Mouse (Mus musculus) embryo, embryonic 9.5 days (tissue): ENCODE data around the gene Pitx2.

Source experiments
- DNase-seq: peaks from one replicate; pipeline ENCODE4 v3.0.0-alpha.2; 2017; ENCODE audit errors: extremely low spot score

Gene Pitx2

DNA sequence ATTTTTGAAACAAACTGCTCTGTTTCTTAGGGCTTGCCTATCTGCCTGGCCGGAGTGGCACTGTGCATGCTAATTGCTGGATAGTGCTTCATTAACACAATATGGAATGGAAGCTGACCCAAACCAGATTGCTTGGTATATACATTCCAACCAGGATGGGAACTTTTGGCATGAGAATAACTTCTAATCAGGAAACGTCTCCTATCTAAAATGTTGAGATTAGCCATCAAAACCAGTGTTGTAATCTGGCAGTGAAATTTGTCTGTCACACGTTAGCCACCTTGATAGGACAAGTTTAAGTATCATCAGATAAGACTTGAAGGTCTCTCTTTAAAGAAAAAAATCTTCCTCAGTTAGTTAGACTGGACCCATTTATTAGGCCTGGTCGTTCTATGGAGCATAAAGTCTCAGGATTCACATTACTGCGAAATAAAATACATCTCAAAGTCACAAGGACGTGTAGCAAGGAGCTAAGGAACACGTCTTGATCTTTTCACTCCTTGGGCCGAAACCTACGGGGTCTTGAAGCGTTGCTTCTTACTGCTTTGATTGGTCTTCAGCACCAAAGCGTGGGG lies 2.1 kb downstream of the Pitx2 start:
- DNase-seq: peak; percentile 39

DNA sequence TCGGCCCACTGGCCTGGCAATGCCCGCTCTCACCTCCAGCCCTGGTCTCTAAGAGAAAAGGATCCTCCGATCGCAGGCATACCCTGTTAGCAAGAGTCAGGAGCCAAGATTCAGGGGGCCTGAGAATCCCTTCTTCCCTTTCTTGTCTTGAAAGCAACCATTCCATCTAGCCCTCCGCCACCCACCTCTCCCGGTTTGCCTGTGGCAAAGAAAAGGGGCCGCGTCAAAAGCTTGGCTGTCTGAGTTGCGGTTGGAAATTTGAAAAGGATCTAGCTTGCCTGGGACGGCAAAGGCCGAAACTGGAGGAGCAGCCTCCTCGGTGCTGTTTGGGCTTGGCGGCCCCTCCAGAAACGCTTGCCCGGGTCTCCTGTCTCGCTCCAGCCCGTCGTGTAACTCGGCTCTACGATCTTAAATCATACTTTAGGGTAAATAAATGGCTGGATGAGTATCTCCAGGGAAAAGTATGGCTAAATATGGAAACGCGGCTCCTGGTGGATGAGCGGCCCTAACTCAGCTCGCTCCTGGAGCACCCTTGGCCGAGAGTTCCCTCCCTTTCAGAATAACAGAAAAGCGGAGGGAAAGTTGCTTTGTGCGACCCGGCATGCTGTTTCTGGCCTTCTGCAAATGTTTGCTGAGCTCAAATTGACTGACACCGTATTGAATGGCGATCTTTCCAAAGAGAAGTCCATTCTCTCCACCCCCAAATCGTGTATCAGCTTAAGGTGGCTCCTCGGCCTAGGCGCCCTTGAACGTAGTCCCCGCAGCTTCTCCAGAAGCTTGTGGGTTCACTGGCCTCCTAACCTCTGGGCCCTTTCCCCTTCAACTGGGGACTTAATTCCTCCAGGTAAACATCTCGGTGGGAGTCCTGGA lies 3.4 kb downstream of the Pitx2 start:
- peak; percentile 61 for DNase-seq

DNA sequence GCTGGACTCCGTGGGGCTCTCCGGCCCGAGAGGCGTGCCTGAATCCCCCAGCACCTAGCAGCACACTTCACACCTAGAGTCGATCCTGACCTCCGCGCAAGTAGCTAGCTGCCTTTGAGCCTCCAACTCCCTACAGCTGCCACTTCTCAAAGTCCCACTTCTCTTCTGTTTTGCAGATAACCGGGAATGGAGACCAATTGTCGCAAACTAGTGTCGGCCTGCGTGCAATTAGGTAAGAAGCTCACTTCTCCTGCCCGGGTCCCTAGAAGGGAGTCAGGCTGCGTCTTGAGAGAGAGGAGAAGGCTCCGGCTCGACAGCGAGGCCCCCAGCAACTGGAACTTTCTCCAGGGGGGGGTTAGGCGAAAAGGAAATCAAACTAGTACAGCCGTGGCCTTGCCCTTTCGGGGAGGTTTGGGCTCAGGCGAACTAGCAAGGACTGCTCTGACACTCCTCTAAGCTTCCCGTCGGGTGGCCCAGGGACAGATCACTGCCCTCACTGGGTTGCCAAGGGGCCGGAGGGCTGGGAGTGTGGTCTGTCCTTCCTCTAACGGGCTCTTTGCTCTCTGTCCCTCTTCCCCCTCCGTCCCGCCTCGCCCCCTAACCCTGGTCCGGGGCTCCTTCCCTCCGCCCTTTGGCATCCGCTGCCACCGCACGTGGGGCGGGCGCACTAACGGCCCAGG lies 4.2 kb downstream of the Pitx2 start:
- no peak for DNase-seq

DNA sequence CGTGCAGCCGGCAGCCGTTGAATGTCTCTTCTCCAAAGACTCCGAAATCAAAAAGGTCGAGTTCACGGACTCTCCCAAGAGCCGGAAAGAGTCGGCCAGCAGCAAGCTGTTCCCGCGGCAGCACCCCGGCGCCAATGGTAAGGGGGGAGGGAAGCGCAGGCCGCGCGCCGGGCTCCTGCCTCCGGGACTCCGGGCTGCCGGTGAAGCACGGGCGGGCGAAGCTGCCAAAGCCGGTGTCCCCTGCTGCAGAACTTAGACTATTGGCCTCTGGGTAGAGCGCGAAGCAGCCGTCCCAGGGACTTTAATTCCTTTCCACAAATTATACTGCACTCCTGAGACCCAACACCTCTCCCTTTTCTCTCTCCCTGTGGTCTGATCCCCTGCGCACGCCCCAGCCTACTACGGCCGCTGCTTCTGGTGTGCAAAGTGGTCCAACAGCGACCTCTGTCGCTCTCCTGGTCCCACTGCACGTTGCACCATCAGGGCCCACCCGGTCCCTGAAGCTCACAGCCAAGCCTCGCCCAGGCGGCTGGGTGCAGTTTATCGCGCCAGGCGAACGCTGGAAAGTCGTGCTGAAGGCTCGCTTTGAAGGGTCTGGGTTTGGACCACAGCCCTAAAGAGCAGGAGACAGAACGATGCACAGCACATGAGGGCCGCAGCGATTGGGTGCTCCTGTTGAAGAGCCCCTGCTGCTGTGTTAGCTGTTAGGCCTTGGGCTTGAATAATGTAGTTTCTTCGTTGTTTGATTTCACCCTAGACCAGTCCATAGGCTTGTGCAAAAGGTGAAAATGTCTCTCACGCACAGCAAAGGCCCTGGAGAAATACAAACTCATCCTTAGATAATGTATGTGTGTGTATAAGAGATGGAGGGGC lies 5.0 kb downstream of the Pitx2 start:
- DNase-seq: peak; percentile 91

DNA sequence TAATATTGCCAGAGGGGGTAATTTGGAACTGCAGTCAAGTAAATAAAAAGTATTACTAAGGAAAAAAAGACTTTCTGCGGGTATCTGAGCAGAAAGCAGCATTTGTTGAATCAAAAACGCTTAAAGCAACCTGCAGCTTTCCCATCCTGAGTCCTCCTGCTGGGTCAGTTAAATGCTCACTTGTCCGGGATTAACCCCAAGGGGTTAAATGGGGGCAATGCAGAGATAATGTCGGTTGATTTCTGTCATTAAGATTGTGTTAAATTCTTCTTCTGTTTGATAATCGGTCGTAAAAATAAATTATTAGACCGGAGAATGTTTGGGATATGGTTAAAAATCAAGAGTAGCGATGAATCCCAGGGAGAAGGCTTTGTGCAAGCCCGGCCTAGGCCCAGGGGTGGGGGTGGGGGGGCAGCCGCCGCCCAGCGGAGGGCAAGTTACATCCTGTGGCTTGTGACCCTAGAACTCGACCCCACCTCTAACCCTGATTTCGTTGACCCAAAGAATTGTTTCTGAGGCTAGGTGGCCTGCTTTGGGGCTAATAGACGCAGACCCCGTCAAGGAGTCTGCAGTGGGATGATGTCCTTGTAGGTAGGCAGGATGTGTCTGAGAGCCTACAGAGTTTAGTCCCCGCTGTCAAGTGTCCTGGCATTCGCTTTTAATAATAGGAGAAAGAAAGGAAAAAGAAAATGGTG lies 6.0 kb downstream of the Pitx2 start:
- DNase-seq: peak; percentile 38

DNA sequence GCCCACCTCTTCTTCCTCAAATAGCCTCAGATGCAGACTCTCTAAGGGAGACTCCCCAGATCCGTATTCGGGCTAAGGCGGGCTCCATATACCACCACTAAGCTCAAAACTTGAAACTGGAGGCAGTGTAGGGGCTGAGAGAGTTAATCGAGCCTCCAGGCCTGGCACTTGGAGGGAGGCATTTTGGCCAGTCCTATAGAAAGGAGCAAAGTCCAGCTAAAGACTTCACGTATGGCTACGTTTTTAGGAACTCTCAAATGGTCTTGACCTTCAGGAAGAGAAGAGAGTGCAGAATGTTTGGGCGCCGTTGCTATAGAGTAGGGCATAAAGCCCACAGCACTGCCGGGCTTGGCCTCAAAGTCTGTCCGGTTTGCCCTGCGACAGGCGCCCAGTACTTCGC lies 7.1 kb downstream of the Pitx2 start:
- DNase-seq: peak; percentile 28

DNA sequence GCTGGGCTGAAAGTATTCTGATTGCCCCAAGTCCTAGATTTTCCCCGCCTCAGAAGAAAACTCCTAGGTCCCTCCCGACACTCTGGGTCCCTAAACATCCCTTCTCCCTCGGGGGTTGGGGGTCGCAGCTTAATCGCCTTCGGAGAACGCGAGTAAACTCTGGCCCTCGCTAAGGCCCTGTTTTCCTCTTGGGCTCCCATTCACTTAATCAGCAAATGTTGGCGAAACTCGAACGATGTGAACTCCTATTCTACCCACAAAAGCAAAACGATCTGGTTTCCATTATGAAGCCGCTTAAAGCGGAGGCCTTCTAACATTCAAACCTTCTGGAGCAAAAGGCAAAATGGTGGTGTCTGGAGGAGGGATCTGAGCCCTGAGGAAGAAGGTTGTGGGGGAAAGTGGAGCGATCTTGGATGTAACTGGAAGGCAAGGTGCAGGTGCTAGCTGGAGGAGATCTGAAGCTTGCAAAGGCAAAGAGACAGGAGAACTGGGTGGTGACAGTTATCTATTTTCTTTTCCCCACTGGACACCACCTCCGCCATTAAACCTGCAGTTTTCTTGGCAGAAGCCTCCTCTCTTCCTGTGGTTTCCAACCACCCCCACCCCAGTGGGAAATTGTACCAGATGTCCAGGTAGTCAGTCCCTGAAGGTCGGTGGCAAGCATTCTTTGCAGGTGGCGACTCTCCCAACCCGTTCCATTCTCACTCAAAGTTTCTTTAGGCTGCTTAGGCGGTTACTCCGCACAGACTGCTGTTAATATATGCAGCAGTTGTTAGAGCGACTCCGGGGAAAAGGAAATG lies 7.8 kb downstream of the Pitx2 start:
- DNase-seq: peak; percentile 44

DNA sequence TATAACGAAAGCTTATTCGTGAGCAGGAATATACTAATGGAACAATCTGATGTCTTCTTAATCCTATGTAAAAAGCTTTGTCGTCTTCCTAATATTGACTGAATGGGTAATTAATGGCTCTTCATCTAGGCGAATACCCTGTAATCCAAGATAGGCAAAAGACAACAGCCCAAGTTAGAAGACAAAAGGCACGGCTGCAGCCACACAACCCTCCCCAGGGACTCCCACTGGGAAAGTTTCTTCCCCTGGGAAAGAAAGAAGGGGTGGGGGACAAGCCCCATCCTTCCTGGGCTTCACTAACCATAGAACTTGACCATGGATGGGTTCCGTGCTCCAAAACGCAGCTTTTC lies 8.3 kb downstream of the Pitx2 start:
- DNase-seq: no peak

DNA sequence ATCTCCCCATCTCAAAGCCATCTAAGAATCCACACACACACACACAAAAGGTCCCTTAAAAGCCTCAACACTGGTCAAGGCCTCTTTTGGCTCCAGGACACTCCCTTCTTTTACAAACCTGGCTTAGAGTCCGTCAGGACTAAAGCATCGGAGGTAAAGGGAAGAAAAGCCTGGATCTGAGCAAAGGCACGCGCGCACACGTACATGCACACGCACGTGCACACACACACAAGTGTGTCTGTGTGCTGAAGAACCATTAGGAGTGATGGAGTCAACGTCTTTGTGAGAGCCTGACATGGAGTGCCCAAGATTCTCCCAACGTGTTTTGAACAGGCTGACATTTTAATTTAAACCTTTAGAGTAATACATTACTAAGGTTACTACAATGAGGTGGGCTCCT lies 8.7 kb downstream of the Pitx2 start:
- no peak for DNase-seq

DNA sequence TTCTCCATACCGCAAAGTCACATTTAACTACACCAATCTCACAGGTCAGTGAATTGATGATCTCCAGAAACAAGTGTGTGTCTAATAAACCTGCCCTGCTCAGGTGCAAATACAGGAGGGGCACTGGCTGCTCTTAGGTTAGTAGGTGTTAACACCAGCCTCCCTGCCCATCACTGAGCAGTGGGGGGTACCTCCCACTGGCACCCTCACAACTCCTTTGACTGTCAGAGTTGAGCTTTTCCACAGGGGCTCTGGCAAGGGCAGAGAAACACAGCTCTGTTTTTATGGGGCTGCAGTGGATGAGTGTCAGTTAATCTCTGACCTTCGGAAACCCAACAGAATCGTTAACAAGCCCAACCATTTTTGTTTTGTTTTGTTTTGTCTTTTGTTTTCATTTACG lies 9.6 kb downstream of the Pitx2 start:
- peak; percentile 34 for DNase-seq

DNA sequence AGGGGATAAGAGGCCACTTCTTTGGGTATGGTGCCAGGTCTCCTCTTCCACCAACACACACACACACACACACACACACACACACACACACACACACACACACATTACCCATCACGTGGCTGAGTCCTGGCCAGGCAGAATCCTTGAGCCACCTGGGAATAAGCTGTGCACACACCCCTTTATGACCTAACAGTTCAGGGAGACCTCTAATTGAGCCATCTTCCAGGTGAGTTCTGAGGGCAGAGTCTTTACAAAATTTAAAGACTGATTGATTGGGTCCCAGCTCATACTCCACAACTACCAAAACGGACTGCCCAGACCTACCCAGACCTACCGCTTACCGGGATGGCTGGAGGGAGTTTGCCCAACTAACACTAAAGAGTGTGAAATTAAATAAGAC lies 10.1 kb downstream of the Pitx2 start:
- DNase-seq: no peak

DNA sequence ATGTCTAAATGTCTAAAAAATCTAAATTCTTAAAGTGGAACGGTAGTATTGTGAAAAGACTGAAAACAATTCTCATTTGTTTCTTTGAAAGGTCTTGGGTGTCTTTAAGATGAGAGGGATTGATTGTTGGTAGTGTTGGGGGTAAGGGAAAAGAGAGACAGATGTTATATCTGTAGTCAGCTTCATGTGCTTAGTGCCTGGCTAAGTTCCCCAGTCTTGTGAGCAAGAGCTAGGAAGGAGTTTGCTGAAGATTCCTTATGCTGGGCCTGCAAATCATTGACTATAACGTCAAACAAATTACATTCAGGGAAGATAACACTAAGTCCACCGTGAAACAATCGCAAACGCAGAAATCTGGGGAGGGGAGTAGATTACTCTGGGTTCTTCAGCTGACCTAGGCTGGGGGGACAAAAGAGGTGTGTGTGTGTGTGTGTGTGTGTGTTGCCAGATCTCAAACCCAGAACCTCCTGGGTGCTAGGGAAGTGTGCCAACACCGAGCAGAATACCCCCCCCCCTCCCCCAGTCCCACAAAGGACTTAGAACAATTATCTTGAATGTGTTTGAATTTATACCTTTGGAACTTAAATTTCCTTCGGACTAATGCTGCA lies 12.5 kb downstream of the Pitx2 start:
- DNase-seq: peak; percentile 19

DNA sequence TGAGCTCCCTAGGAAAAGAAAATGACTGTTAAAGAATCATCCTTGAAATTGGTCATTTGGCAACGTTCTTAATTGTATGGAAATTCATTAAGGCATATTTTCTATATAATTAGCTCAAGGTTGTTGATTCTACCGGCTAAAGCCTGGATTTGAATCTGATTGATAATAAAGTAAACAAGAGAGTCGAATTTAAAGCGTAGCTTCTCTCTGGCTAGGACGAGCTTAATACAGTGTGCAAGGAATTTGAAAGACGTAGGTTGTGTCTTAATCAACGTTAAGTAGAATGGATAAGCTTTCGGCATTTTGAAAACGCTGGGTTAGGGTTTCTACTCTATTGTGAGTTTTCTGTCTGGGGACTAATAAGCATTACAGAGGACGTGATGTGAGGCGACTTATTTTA lies 13.1 kb downstream of the Pitx2 start:
- peak; percentile 10 for DNase-seq

DNA sequence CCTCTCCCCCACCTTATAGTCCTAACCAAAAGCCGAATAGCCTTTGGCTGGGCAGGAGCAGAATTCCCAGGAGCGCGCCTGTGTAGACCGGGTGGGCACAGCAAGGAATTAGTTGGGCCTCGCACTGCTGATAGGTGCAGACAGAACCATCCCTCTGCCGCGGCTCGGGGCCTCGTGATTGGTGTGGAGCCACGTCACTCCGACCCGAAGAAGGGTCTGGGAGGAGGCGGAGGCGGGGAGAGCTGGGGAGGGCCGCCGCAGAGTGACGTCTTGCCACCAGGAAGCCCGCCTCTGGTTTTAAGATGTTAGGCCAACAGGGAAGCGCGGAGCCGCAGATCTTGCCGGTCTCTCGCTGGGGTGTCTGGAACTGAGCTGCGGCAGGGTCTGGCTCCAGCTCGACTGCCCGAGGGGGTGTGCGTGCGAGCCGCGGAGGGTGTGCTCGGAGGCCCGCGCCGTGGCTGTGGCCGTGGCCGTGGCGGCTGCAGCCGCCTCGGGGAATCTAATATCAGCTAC lies 14.0 kb downstream of the Pitx2 start:
- DNase-seq: peak; percentile 96

DNA sequence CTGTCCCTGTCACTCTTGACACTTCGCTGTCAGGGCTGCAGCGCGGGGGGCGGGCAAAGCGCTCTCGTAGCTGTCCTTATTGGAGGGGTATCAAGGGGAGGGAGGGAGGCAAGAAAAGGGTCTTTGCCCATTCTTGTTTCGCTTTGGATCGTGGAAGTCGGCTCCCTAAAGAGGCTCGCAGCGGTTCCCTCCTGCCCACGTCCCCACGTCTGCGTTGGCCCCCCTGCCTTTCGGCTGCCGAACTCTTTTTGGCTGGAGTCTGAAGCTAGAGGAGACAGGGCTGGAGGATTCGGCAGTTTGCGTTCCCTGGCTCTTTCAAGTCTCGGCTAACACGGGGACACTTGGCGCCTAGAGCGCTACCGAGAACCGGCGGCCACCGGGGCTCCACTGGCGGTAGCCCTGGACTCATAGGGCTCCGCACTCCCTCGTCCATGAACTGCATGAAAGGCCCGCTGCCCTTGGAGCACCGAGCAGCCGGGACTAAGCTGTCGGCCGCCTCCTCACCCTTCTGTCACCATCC lies 14.5 kb downstream of the Pitx2 start:
- DNase-seq: no peak

DNA sequence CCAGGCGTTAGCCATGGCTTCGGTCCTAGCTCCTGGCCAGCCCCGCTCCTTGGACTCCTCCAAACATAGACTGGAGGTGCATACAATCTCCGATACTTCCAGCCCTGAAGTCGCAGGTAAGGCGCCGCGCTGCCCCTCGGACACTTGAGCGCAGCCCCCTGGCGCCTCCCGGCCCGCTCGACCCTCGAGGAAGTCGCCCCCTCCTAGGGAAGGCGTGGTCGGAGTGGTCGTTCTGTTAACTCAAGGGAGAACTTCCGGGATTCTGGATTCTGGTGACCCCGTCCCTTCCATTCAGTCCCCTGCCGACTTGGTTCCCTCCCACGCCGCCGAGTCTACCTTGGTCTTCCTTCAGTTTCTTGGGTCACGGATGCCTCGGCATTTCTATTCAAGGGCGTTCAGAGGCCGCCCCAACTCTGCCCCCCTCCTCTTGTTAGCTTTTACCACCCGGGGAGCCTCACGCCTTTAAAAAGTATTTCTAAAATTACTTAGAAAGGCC lies 15.0 kb downstream of the Pitx2 start:
- peak; percentile 64 for DNase-seq

DNA sequence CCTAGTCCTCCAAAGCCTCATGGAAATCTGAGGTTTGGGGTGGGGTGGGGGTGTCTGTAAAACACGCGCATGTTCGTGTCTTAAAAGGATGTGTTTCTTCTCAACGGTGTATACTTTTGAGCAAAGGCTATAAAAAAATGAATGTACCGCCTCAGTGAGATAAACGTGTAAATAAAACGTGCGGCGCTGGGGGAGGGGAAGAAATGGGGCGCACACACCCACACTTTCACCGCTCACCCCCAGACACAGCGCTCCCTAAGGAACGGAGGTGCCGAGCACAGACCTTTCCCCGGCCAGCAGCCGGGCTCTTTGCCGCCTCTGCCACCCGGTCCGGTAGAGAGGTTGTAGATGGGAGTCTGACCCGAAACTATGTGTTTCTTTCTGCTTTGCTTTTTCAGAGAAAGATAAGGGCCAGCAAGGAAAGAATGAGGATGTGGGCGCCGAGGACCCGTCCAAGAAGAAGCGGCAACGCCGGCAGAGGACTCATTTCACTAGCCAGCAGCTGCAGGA lies 15.6 kb downstream of the Pitx2 start:
- no peak for DNase-seq

DNA sequence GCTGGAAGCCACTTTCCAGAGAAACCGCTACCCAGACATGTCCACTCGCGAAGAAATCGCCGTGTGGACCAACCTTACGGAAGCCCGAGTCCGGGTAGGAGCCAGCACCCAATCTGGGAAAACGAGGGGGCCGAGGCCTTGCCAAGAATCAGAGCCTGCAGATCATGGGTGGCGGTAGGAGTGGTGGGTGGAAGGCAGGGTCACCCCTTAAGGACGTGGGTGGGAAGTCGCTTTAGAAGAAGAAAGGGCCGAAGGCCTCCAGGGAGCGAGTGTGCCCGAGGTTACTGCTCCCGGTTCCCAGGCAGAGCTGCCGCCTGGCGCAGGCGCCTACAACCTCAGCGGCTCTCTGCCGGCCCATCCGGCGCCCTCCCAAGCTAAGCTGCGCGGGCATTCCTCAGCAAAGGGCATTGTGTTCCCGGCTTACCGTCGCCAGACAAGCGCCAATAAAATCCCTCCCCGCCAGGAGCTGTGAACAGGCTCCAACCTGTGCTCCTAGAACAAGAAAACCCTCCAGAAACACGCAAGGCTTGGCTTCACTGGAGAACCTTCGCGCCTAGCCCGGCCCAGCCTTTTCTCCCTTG lies 16.2 kb downstream of the Pitx2 start:
- DNase-seq: peak; percentile 80

DNA sequence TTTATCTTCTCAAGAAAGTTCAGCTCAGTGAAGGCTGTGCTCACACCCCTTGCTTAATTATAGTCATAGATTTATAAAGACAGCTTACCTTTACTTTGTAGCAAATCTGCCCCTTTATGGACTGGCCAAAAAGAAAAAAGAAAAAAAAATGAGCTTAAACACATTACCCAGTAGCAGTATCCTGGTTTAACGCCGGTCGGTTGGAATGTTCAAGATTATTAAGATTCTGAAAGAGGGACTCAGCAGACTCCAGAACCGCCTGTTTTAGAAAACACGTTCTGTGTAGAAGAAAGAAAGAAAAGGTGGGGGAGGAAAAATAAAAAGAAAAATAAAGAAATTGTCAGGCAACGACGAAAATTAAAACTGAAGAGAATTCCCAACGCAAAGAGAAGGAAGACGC lies 16.8 kb downstream of the Pitx2 start:
- no peak for DNase-seq
